Mouse (Mus musculus) neural tube, embryonic 14.5 days (tissue): ENCODE measurements around the gene Olfr1291-ps1. TPM values are rescaled to one million over a fixed set of nuclear protein-coding genes. Genes with fewer than 3 reads are reported as not detected.

ENCODE experiments used
- ATAC-seq: fragments of 200-750 bp; cut with Nextera tagmentation; 2 replicates; pipeline ENCODE4 v1.8.0; 2017; ENCODE audit warnings: low read depth, mild to moderate bottlenecking, moderate TSS enrichment, moderate library complexity
- H3K27ac ChIP-seq: fragments of 300-500 bp; sonication (generic); 2 replicates; pipeline ENCODE4 v1.5.1; 2014; ENCODE audit warnings: low read depth, mild to moderate bottlenecking, control low read depth, low read length, moderate library complexity, mixed read lengths
- H3K27me3 ChIP-seq: fragments of 300-500 bp; sonication (generic); 2 replicates; pipeline ENCODE4 v1.6.1; 2014; ENCODE audit warnings: low read length; ENCODE audit not compliant: control insufficient read depth, insufficient read depth
- H3K36me3 ChIP-seq: fragments of 300-500 bp; sonication (generic); 2 replicates; pipeline ENCODE4 v1.6.1; 2014; ENCODE audit warnings: low read length, mixed read lengths; ENCODE audit not compliant: control insufficient read depth, insufficient read depth
- H3K4me1 ChIP-seq: fragments of 300-500 bp; sonication (generic); 2 replicates; pipeline ENCODE4 v1.6.1; 2014; ENCODE audit warnings: low read length; ENCODE audit not compliant: control insufficient read depth, insufficient read depth
- H3K4me2 ChIP-seq: fragments of 300-500 bp; sonication (generic); 2 replicates; pipeline ENCODE4 v1.6.1; 2014; ENCODE audit warnings: mild to moderate bottlenecking, low read depth, low read length, control low read depth
- H3K4me3 ChIP-seq: fragments of 300-500 bp; sonication (generic); 2 replicates; pipeline ENCODE4 v1.5.1; 2014; ENCODE audit warnings: low read depth, low read length, control low read depth, mixed read lengths
- H3K9ac ChIP-seq: fragments of 300-500 bp; sonication (generic); replicated peaks from 2 replicates; pipeline ENCODE4 v1.6.1; 2014; ENCODE audit warnings: low read depth, mild to moderate bottlenecking, control low read depth, low read length, mixed read lengths
- H3K9me3 ChIP-seq: fragments of 300-500 bp; sonication (generic); 2 replicates; pipeline ENCODE4 v1.6.1; 2016; ENCODE audit warnings: low read length; ENCODE audit not compliant: control insufficient read depth
- whole genome bisulfite sequencing: fragments of 180-500 bp; shearing (Covaris S2); extraction: QIAGEN DNeasy Blood & Tissue Kit; methylation state at CpG from one replicate; pipeline ENCODE4 v1.1.7; 2014; 5-methylcytosine and 5-hydroxymethylcytosine counted together
- polyA plus RNA-seq: library from polyadenylated mRNA; unstranded; fragments of >200 nt; fragmentation: Nextera tagmentation; extraction: Ambion mirVana; gene quantifications from 2 replicates; pipeline ENCODE4 v1.2.1, GENCODE M21; 2014

The Olfr1291-ps1 gene
- not detected in 2 replicates for polyA plus RNA-seq

GRCm38 (mm10) chr2:111496880-111497279 lies at the start of gene Olfr1291-ps1:
Gene Olfr1291-ps1 (plus strand): TSS chr2:111497180.
- Histone ChIP-seq H3K4me1 (no peaks in the 10 kb centered on the region), H3K9me3 (no peaks in the 10 kb centered on the region), H3K36me3 (no peaks in the 10 kb centered on the region), H3K27ac (no peak within 1 kb of the TSS), H3K4me2 (no peak within 1 kb of the TSS), H3K9ac (no peak within 1 kb of the TSS), H3K27me3 (no peaks in the 10 kb centered on the region), H3K4me3 (no peak within 1 kb of the TSS)
- WGBS = 88% methylated on average over 3 of the region's 3 CpGs
- no peak for ATAC-seq

- Histone ChIP-seq H3K4me2 (no peak within 1 kb of the TSS), H3K9ac (no peak within 1 kb of the TSS), H3K27me3 (no peaks in the 10 kb centered on the region), H3K4me1 (no peaks in the 10 kb centered on the region), H3K27ac (no peak within 1 kb of the TSS), H3K4me3 (no peak within 1 kb of the TSS), H3K36me3 (no peaks in the 10 kb centered on the region), H3K9me3 (no peaks in the 10 kb centered on the region)
- WGBS = 82% methylated on average over 1 of the region's 1 CpGs
- ATAC-seq = no peak
Measured at GRCm38 (mm10) chr2:111448842-111449241, 48.1 kb upstream of the Olfr1291-ps1 start, which contains the start of gene Olfr1287. Gene Olfr1287 (plus strand): TSS chr2:111449142.

GRCm38 (mm10) chr2:111473801-111474200 lies 23.2 kb upstream of the Olfr1291-ps1 start, which contains the start of gene Olfr1288:
Gene Olfr1288 (plus strand): TSS chr2:111474101.
- H3K9ac ChIP-seq = no peak within 1 kb of the TSS

GRCm38 (mm10) chr2:111480519-111480918 lies 16.5 kb upstream of the Olfr1291-ps1 start, which contains the start of gene Olfr1289:
Gene Olfr1289 (plus strand): TSS chr2:111480819.
- WGBS = 85% methylated on average over 1 of the region's 1 CpGs
- H3K4me3 ChIP-seq = no peak within 1 kb of the TSS
- ATAC-seq = no peak
- H3K27me3 ChIP-seq = no peaks in the 10 kb centered on the region
- no peak within 1 kb of the TSS for H3K4me2 ChIP-seq
- H3K9me3 ChIP-seq = no peaks in the 10 kb centered on the region
- H3K27ac ChIP-seq = no peak within 1 kb of the TSS
- no peak within 1 kb of the TSS for H3K9ac ChIP-seq
- no peaks in the 10 kb centered on the region for H3K36me3 ChIP-seq
- no peaks in the 10 kb centered on the region for H3K4me1 ChIP-seq

More at GRCm38 (mm10) chr2:111473801-111474200, 23.2 kb upstream of the Olfr1291-ps1 start, which contains the start of gene Olfr1288:
- H3K9me3 ChIP-seq = no peaks in the 10 kb centered on the region
- no peak within 1 kb of the TSS for H3K4me2 ChIP-seq
- no peak within 1 kb of the TSS for H3K4me3 ChIP-seq
- H3K4me1 ChIP-seq = no peaks in the 10 kb centered on the region
- WGBS = 91% methylated on average over 1 of the region's 1 CpGs
- no peak for ATAC-seq
- H3K27ac ChIP-seq = no peak within 1 kb of the TSS
- H3K27me3 ChIP-seq = no peaks in the 10 kb centered on the region
- H3K36me3 ChIP-seq = no peaks in the 10 kb centered on the region

GRCm38 (mm10) chr2:111493729-111494128 lies 3.3 kb upstream of the Olfr1291-ps1 start, which contains the start of gene Olfr1290:
Gene Olfr1290 (minus strand): TSS chr2:111493829.
- WGBS = 85% methylated on average over 5 of the region's 5 CpGs
- Histone ChIP-seq H3K27me3 (no peaks in the 10 kb centered on the region), H3K4me2 (no peak within 1 kb of the TSS), H3K4me3 (no peak within 1 kb of the TSS), H3K9me3 (no peaks in the 10 kb centered on the region), H3K4me1 (no peaks in the 10 kb centered on the region), H3K9ac (no peak within 1 kb of the TSS), H3K36me3 (no peaks in the 10 kb centered on the region), H3K27ac (no peak within 1 kb of the TSS)
- ATAC-seq = no peak

GRCm38 (mm10) chr2:111517451-111517850 lies 20.5 kb downstream of the Olfr1291-ps1 start:
- H3K9ac ChIP-seq = no peak overlapping the region
- H3K27me3 ChIP-seq = no peaks in the 10 kb centered on the region
- 90% methylated on average over 10 of the region's 10 CpGs for WGBS
- no peaks in the 10 kb centered on the region for H3K9me3 ChIP-seq
- no peak overlapping the region for H3K4me2 ChIP-seq
- ATAC-seq = no peak
- no peaks in the 10 kb centered on the region for H3K36me3 ChIP-seq
- no peak overlapping the region for H3K27ac ChIP-seq
- no peaks in the 10 kb centered on the region for H3K4me1 ChIP-seq
- no peak overlapping the region for H3K4me3 ChIP-seq

- H3K9ac ChIP-seq = no peak within 1 kb of the TSS
- 82% methylated on average over 1 of the region's 1 CpGs for WGBS
- H3K27me3 ChIP-seq = no peaks in the 10 kb centered on the region
- no peak within 1 kb of the TSS for H3K4me2 ChIP-seq
- no peaks in the 10 kb centered on the region for H3K4me1 ChIP-seq
- H3K9me3 ChIP-seq = no peaks in the 10 kb centered on the region
- no peaks in the 10 kb centered on the region for H3K36me3 ChIP-seq
- no peak within 1 kb of the TSS for H3K27ac ChIP-seq
- no peak for ATAC-seq
- H3K4me3 ChIP-seq = no peak within 1 kb of the TSS
Measured at GRCm38 (mm10) chr2:111524903-111525302, 27.9 kb downstream of the Olfr1291-ps1 start, which contains the start of gene Olfr1293-ps. Gene Olfr1293-ps (plus strand): TSS chr2:111525203.

GRCm38 (mm10) chr2:111540191-111540590 lies 43.2 kb downstream of the Olfr1291-ps1 start, which contains the start of gene Olfr1294:
Gene Olfr1294 (minus strand): TSS chr2:111540291.
- Histone ChIP-seq H3K36me3 (no peaks in the 10 kb centered on the region), H3K27ac (no peak within 1 kb of the TSS), H3K4me1 (no peaks in the 10 kb centered on the region), H3K9ac (no peak within 1 kb of the TSS), H3K4me3 (no peak within 1 kb of the TSS), H3K27me3 (no peaks in the 10 kb centered on the region), H3K9me3 (no peaks in the 10 kb centered on the region), H3K4me2 (no peak within 1 kb of the TSS)
- ATAC-seq = no peak
- 59% methylated on average over 1 of the region's 1 CpGs for WGBS
